Mouse (Mus musculus) liver, postnatal 0 days (tissue): ENCODE results near the gene Rpl18.

ENCODE experiments used
- CTCF ChIP-seq: sonication (generic); IDR thresholded peaks from 2 replicates; pipeline ENCODE4 v1.5.1; 2016; ENCODE audit warnings: antibody characterized with exemption, low read depth
- EP300 ChIP-seq: IDR thresholded peaks from 2 replicates; pipeline ENCODE4 v1.6.1; 2016; ENCODE audit warnings: antibody characterized with exemption, low read depth, mild to moderate bottlenecking

DNA sequence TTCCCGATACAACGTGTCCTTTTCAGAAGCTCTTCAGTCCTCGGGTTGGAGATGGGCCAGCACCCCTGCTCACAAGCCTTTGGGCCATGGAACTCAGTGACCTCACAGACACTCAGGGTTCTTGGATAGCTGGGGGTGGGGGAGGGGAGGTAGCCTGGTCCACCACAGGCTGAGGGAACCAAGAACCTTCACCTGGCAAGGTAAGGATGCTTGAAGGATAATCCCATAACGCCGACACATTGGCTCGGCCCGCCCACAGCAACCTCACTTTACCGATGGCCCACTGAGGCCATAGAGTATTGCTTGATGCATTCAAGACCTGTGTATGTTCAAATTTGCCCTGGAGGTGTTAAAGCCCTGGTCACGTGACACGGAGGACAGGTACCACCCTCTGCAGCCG is 10.5 kb downstream of the Rpl18 start, which contains the start of gene Spaca4:
- no peak for TF ChIP-seq CTCF
- no peak for TF ChIP-seq EP300
